Mouse (Mus musculus): ENCODE data around the gene Herc6.
"Not testable (repeated sequence)": the region's sequence is repeated elsewhere in the genome, so short reads cannot be mapped to it uniquely, and the experiment has no call there.

Herc6 gene

DNA sequence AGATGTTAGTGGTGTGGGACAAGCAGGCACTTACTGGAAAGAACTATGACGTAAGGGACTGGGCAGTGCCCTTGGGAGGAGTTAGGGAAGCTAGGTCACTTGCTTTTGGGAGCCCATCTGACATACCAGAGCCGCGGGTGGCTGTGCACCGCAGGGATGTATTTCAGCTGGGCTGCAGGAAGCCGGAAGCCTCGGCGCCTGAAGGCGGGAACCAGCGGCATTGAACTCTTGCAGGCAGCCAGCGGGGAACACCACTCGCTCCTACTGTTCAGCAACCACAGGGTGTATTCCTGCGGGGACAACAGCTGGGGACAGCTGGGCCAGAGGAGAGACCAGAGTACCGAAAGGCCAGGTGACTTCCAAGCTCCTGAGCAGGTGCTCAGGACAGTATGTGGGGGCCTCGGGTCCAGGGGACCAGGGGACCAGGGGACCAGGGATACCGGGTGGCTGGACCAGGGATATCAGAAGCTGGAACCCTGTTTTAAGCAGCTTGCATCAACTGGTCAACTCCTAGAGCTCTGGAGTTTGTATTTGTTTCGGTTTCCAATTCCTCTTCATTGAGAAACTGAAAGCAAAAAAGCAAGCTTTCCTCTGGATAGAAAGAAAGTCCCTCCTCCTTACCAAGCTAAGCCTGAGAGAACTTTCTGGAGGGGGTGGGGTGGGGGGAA, at the start of gene Herc6:
Herc6 (plus strand) TSS at position 120 of the 668 bp plus-strand sequence.
- peak; percentile 31 to 43 for DNase-seq (ENCODE audit: low spot score in 2 of 2)

- no peak for DNase-seq (ENCODE audit: low spot score in 2 of 2)
These were observed 49.8 kb upstream of the Herc6 start for GRCm38 (mm10) chr6:57531011-57531410.

GRCm38 (mm10) chr6:57531441-57531840, 49.4 kb upstream of the Herc6 start:
- DNase-seq (ENCODE audit: low spot score in 2 of 2): no peak

DNA sequence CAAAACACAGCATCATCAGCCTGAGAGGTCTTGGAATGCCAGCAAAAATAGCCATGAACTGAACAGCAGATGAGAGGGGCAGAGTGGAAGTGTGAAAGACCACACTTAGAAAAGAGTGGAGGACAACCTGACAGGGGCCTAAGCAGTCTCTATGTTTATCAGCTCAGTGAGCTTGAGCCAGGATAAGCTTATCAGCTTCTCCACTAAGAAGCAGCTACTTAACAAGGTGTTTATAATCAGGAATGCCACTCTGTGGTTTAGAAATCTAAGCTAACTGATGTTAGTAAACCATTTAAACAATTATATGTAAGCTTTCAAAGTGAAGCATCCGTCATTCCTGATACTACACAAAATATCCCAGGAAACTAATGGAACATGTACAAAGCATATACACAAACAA, 48.8 kb upstream of the Herc6 start:
- no peak for DNase-seq (ENCODE audit: low spot score in 2 of 2)

- no peak for DNase-seq (ENCODE audit: low spot score in 2 of 2)
These were observed 47.4 kb upstream of the Herc6 start for GRCm38 (mm10) chr6:57533410-57533809.

GRCm38 (mm10) chr6:57534231-57534610, 46.6 kb upstream of the Herc6 start:
- no peak for DNase-seq (ENCODE audit: low spot score in 2 of 2)

GRCm38 (mm10) chr6:57534611-57535286, 46.1 kb upstream of the Herc6 start:
- no peak for DNase-seq (ENCODE audit: low spot score in 2 of 2)

GRCm38 (mm10) chr6:57535386-57535936, 45.3 kb upstream of the Herc6 start, which contains the start of gene Ppm1k:
Ppm1k (minus strand) TSS chr6:57535468.
- peak; percentile 99 for DNase-seq (ENCODE audit: low spot score in 2 of 2)

- peak in 1 of 2 experiments; percentile 11 for DNase-seq (ENCODE audit: low spot score in 2 of 2)
These were observed 44.7 kb upstream of the Herc6 start for GRCm38 (mm10) chr6:57535971-57536669.

DNA sequence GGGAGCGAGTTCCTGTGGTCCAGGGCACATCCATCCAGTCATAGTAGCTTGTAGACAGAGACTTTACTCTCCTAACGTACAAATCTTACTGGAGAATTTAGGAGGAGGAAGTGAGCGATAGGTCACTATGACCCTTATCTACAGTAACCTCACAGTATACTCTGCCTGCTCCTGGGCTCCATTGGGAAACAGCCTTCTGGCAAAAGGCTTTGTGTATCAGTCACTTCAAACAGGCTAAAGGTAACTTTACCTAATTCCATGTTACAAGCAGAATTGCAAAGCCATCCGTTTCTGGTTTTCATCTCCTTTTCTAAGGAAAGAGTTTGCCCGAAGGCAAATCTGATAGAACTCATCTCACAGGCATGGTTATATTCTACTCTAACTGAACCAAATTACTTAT, 42.9 kb upstream of the Herc6 start:
- DNase-seq (ENCODE audit: low spot score in 2 of 2): no peak

GRCm38 (mm10) chr6:57540950-57541498, 39.8 kb upstream of the Herc6 start:
- no peak for DNase-seq (ENCODE audit: low spot score in 2 of 2)

- no peak for DNase-seq (ENCODE audit: low spot score in 2 of 2)
These were observed 39.0 kb upstream of the Herc6 start for GRCm38 (mm10) chr6:57541737-57542335.

GRCm38 (mm10) chr6:57543591-57543990, 37.2 kb upstream of the Herc6 start:
- not testable (repeated sequence) for DNase-seq (ENCODE audit: low spot score in 2 of 2)

DNA sequence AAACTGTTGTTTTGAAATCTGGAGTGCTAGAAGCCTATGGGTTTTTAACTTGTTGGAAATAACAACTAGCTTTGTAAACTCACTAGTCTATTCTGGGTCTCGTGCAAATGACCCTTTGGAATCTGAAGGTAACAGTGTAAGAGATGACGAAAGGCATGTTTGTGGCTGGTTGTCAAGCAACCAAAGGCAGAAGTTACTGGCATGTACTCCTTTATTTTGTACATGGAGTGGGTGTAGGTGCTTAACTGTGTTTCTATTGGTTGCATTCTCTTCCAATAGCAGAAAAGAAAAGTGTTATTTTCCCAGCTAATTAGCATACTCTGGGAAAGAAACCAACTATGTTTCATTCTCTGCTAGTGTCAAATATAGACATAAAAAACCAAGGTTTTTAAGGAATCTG, 35.9 kb upstream of the Herc6 start:
- no peak for DNase-seq (ENCODE audit: low spot score in 2 of 2)

DNA sequence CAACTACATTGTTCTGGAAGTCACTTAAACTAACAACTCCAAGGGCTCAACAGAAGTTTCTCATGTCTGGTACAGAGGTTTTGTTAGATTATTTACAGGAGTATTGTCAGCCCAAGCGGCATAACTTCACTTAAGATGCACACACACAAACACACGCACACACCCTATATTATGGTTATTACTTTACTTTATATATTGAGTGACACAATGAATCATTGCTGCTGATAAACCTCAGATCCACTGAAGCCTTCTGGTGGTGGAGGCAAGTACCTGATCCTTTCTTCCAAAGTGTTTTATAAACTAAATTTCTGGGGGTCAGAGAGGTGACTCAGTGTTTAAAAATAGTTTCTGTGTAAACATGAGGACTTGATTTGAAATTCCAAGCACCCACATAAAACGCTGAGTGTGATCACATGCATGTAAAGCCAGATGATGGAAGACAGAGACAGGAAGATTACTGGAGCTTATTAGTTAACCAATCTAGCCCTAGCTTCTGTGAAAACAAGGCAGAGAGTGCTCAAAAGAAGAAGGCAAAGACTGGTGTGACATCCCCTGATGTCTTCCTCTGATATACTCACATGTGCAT, 29.5 kb upstream of the Herc6 start:
- DNase-seq (ENCODE audit: low spot score in 2 of 2): no peak

DNA sequence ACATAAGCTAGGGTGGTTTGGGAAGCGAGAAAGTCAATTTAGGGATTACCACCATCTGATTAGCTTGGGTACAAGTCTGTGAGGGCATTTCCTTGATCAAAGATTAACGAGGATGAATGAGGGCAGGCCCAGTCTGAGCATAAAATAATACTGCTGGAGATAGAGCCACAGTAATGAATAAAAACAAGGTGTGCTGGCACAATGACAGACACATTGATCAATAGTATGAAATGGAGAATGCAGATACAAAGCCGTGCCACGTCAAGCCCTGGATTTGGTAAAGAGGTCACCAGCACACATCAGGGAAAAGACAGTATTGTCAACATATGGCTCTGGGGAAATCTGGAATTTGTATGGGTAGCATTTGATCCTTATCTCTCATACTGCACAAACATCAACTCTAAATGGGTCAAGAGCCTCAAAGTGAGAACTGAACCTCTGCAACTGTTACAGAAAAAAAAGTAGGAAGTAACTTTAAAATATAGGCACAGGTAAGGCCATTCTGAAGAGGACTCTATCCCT, 22.9 kb upstream of the Herc6 start:
- DNase-seq (ENCODE audit: low spot score in 2 of 2): no peak

- no peak for DNase-seq (ENCODE audit: low spot score in 2 of 2)
These were observed 17.3 kb upstream of the Herc6 start for GRCm38 (mm10) chr6:57563454-57563853.

- no peak for DNase-seq (ENCODE audit: low spot score in 2 of 2)
These were observed 15.3 kb upstream of the Herc6 start for GRCm38 (mm10) chr6:57565452-57565851.

- no peak for DNase-seq (ENCODE audit: low spot score in 2 of 2)
These were observed 13.2 kb upstream of the Herc6 start for GRCm38 (mm10) chr6:57567630-57568029.

- DNase-seq (ENCODE audit: low spot score in 2 of 2): peak; percentile 36 to 43
These were observed 10.4 kb upstream of the Herc6 start for GRCm38 (mm10) chr6:57570170-57570974.
